In the genomic region with DNA sequence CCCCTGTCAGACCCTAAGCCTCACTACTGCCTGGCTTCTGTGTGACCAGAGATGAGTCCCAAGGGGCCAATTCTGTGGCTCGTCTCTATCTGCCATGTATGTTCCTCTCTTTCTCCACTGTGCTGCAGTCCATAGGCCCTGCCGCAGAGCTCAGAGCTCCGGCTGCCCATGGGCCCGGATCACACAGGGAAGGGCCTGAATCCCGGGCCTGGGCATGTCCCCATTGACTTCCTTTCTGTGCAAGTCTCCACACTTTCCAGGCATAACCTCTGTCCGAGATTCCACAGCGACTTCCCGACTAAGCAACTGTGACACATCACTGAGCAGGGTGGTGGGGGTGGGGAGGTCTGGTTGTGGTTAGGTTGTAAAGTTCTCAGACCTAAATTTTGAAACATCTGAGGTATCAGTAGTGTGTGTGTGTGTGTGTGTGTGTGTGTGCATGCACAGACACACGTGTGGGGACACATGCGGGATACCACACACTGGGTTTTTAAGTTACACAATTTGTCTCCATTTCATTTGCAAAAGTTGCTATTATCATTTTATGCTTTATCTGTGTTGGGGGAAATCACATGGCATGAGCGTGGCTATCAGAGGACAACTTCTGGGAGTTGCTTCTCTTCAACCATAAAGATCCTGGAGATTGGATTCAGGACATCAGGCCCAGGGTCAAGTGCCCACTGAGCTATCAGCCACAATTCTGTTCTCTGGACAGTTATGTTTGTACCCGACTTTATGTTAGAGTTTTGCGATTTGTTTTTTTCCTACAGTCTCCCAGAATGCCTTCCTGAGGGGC, we compare ENCODE assay signal across 13 mouse cellular contexts. TPM values are rescaled to one million over a fixed set of nuclear protein-coding genes. Genes with fewer than 3 reads are reported as not detected.
A peak's percentile ranks its signal among the peaks of the same experiment; 100 is the strongest.
DNase-seq lines count a peak whose midpoint lies in the region; ATAC-seq and TF ChIP-seq lines count a peak whose summit lies in the region.
"Had no signal": no experiment of that assay in that cellular context is flagged by ENCODE, and none has a peak within 500 bp of the region (broad histone marks: within the 10 kb centered on the region; RNA-seq: fewer than 3 reads in every experiment).

No protein-coding gene starts in this region.

- peaks cover 2% of the 10 kb centered on the region; the same call in 1 of the 2 replicates for H3K4me1 ChIP-seq in lung, postnatal 0 days (ENCODE audit: insufficient read depth, low read depth, low read length)
- no peaks in the 10 kb centered on the region for H3K4me1 ChIP-seq in liver, postnatal 0 days (ENCODE audit: insufficient read depth)
- H3K4me1 ChIP-seq in midbrain, embryonic 11.5 days (ENCODE audit: control insufficient read depth, insufficient read depth, low read length), result 0 out of 2 replicates have a peak, but pooled peaks cover 2% of the 10 kb centered on the region
- no peaks in the 10 kb centered on the region for H3K4me1 ChIP-seq in hindbrain, postnatal 0 days (ENCODE audit: insufficient read depth, low read length)

- H3K27ac ChIP-seq in lung, postnatal 0 days (ENCODE audit: low read length), result peak overlapping the region; percentile 85
- H3K27ac ChIP-seq in liver, postnatal 0 days (ENCODE audit: low read depth), result peak overlapping the region; percentile 76
- H3K27ac ChIP-seq in midbrain, embryonic 11.5 days (ENCODE audit: low read depth, low read length), result no peak overlapping the region
- no peak overlapping the region for H3K27ac ChIP-seq in hindbrain, postnatal 0 days

- no peaks in the 10 kb centered on the region for H3K36me3 ChIP-seq in lung, postnatal 0 days (ENCODE audit: insufficient read depth, low read length)
- no peaks in the 10 kb centered on the region for H3K36me3 ChIP-seq in liver, postnatal 0 days (replicated peaks; ENCODE audit: insufficient read depth, low read length)
- no peaks in the 10 kb centered on the region for H3K36me3 ChIP-seq in midbrain, embryonic 11.5 days (ENCODE audit: control insufficient read depth, insufficient read depth, low read length)
- H3K36me3 ChIP-seq in hindbrain, postnatal 0 days (ENCODE audit: insufficient read depth, low read length), result no peaks in the 10 kb centered on the region

- 77% methylated on average over 13 of the region's 13 CpGs for WGBS in lung, postnatal 0 days
- WGBS in liver, postnatal 0 days (ENCODE audit: insufficient replicate concordance), result 73% methylated on average over 13 of the region's 13 CpGs
- WGBS in midbrain, embryonic 11.5 days, result 82% methylated on average over 13 of the region's 13 CpGs
- 79% methylated on average over 13 of the region's 13 CpGs for WGBS in hindbrain, postnatal 0 days

- ATAC-seq in lung, postnatal 0 days, result 0 out of 2 replicates have a peak, but pooled peaks have one; percentile 8
- 0 out of 2 replicates have a peak, but pooled peaks have one; percentile 18 for ATAC-seq in liver, postnatal 0 days
- ATAC-seq in midbrain, embryonic 11.5 days (ENCODE audit: low FRiP score), result no peak
- no peak for ATAC-seq in hindbrain, postnatal 0 days

- TF ChIP-seq CTCF in lung, postnatal 0 days (IDR thresholded peaks at IDR 0.05), result no peak
- TF ChIP-seq CTCF in liver, postnatal 0 days (IDR thresholded peaks at IDR 0.05; ENCODE audit: low read depth), result no peak
- TF ChIP-seq CTCF in hindbrain, postnatal 0 days (IDR thresholded peaks at IDR 0.05; ENCODE audit: low read depth), result no peak

- no peak overlapping the region for H3K9ac ChIP-seq in lung, postnatal 0 days (replicated peaks; ENCODE audit: low read depth)
- no peak overlapping the region for H3K9ac ChIP-seq in liver, postnatal 0 days (replicated peaks)
- no peak overlapping the region for H3K9ac ChIP-seq in midbrain, embryonic 11.5 days (ENCODE audit: low read length)
- no peak overlapping the region for H3K9ac ChIP-seq in hindbrain, postnatal 0 days (replicated peaks; ENCODE audit: low read length)

- H3K4me2 ChIP-seq in lung, postnatal 0 days (replicated peaks; ENCODE audit: low read depth, low read length), result no peak overlapping the region
- no peak overlapping the region for H3K4me2 ChIP-seq in liver, postnatal 0 days (ENCODE audit: low read depth, low read length)
- H3K4me2 ChIP-seq in midbrain, embryonic 11.5 days, result no peak overlapping the region
- H3K4me2 ChIP-seq in hindbrain, postnatal 0 days (ENCODE audit: low read depth, low read length), result no peak overlapping the region

- no peaks in the 10 kb centered on the region for H3K9me3 ChIP-seq in lung, postnatal 0 days (ENCODE audit: low read length)
- no peaks in the 10 kb centered on the region for H3K9me3 ChIP-seq in liver, postnatal 0 days (ENCODE audit: low read length)
- no peaks in the 10 kb centered on the region for H3K9me3 ChIP-seq in midbrain, embryonic 11.5 days (ENCODE audit: control insufficient read depth, low read length)
- no peaks in the 10 kb centered on the region for H3K9me3 ChIP-seq in hindbrain, postnatal 0 days (ENCODE audit: low read length)

- H3K4me3 ChIP-seq in lung, postnatal 0 days (ENCODE audit: low read depth, low read length), result no peak overlapping the region
- H3K4me3 ChIP-seq in liver, postnatal 0 days (ENCODE audit: low read depth, low read length), result no peak overlapping the region
- no peak overlapping the region for H3K4me3 ChIP-seq in midbrain, embryonic 11.5 days (ENCODE audit: low read depth, low read length)
- H3K4me3 ChIP-seq in hindbrain, postnatal 0 days (ENCODE audit: low read length), result no peak overlapping the region
- H3K4me3 ChIP-seq: erythroblast, embryonic 14.5 days had no signal

- DNase-seq in lung, postnatal 0 days (ENCODE audit: low spot score), result no peak
- DNase-seq in lung, postnatal 14 days, result no peak
- DNase-seq in adipocyte (ENCODE audit: low spot score), result peak; percentile 87
- DNase-seq in kidney, adult 11 months, result peak; percentile 72
- DNase-seq in liver, postnatal 0 days, result no peak
- DNase-seq in midbrain, embryonic 11.5 days (ENCODE audit: low spot score, missing footprints), result no peak
- DNase-seq in hindbrain, postnatal 0 days (ENCODE audit: low spot score), result no peak
- DNase-seq: cerebellum, postnatal 25 days; left cerebral cortex, postnatal 4 days; right cerebral cortex, adult 18-20 months; thymus, adult 18-20 months had no signal

- H3K27me3 ChIP-seq in lung, postnatal 0 days (replicated peaks; ENCODE audit: insufficient read depth, low read length), result no peaks in the 10 kb centered on the region
- no peaks in the 10 kb centered on the region for H3K27me3 ChIP-seq in liver, postnatal 0 days (ENCODE audit: insufficient read depth, low read length)
- no peaks in the 10 kb centered on the region for H3K27me3 ChIP-seq in midbrain, embryonic 11.5 days (ENCODE audit: control insufficient read depth, insufficient read depth, low read length)
- H3K27me3 ChIP-seq in hindbrain, postnatal 0 days (ENCODE audit: insufficient read depth, low read length), result no peaks in the 10 kb centered on the region

- no peak for TF ChIP-seq EP300 in lung, postnatal 0 days (IDR thresholded peaks at IDR 0.05)
- no peak for TF ChIP-seq EP300 in liver, postnatal 0 days (IDR thresholded peaks at IDR 0.05; ENCODE audit: low read depth)

RNA-seq across cellular contexts. Expression of a gene that starts 40.9 kb away (rescaled TPM):
- 15.2 and 16.0 TPM in 2 replicates for polyA plus RNA-seq in lung, postnatal 0 days (2015; fragmentation: Nextera tagmentation; extraction: Ambion mirVana)
- 0.13 and 0.25 TPM in 2 replicates for polyA plus RNA-seq in liver, postnatal 0 days (2015; fragmentation: Nextera tagmentation; extraction: Ambion mirVana)
- polyA plus RNA-seq in midbrain, embryonic 11.5 days (2014; fragmentation: Nextera tagmentation; extraction: Ambion mirVana), result 1.4 and 1.6 TPM in 2 replicates
- total RNA-seq in hindbrain, postnatal 0 days (2014; rRNA removed), result 7.1 and 14.8 TPM in 2 replicates
- polyA plus RNA-seq in hindbrain, postnatal 0 days (2015; fragmentation: Nextera tagmentation; extraction: Ambion mirVana), result 6.7 and 7.1 TPM in 2 replicates
- total RNA-seq: megakaryocyte progenitor cell, adult 5-6 weeks had no signal
- polyA plus RNA-seq: erythroblast, embryonic 14.5 days had no signal

RNA-seq across cellular contexts. Expression of a gene that starts 57.6 kb away (rescaled TPM):
- 41.1 and 44.2 TPM in 2 replicates for polyA plus RNA-seq in lung, postnatal 0 days (2015; fragmentation: Nextera tagmentation; extraction: Ambion mirVana)
- 9.6 and 9.9 TPM in 2 replicates for polyA plus RNA-seq in liver, postnatal 0 days (2015; fragmentation: Nextera tagmentation; extraction: Ambion mirVana)
- polyA plus RNA-seq in midbrain, embryonic 11.5 days (2014; fragmentation: Nextera tagmentation; extraction: Ambion mirVana), result 36.1 and 37.9 TPM in 2 replicates
- total RNA-seq in hindbrain, postnatal 0 days (2014; rRNA removed), result 49.6 and 59.3 TPM in 2 replicates
- 31.0 and 33.4 TPM in 2 replicates for polyA plus RNA-seq in hindbrain, postnatal 0 days (2015; fragmentation: Nextera tagmentation; extraction: Ambion mirVana)

Comparison
In these comparisons a context has a peak if more than half of its experiments do, and no peak if none do; other contexts are left out.
1. ATAC-seq: peak in lung, postnatal 0 days (single experiment) and liver, postnatal 0 days (single experiment); none in midbrain, embryonic 11.5 days (single experiment) and hindbrain, postnatal 0 days (single experiment).
2. DNase-seq: peak in adipocyte (single experiment) and kidney, adult 11 months (single experiment); none in lung, postnatal 0 days (single experiment), lung, postnatal 14 days (single experiment), liver, postnatal 0 days (single experiment), midbrain, embryonic 11.5 days (single experiment) and hindbrain, postnatal 0 days (single experiment).
3. H3K27ac ChIP-seq: peak in lung, postnatal 0 days (single experiment) and liver, postnatal 0 days (single experiment); none in midbrain, embryonic 11.5 days (single experiment) and hindbrain, postnatal 0 days (single experiment).